Mouse (Mus musculus) spleen, postnatal 14 days (tissue): ENCODE measurements around the gene Ikzf3.

Experiments
- DNase-seq, 2 experiments: peaks; one replicate each; pipeline ENCODE4 v3.0.0; 2021 to 2022; ENCODE audit warnings: low spot score in 2 of 2

Ikzf3 gene

GRCm38 (mm10) chr11:98446562-98447474 is 99.0 kb downstream of the Ikzf3 start:
- no peak for DNase-seq

- no peak for DNase-seq
Measured at GRCm38 (mm10) chr11:98446213-98446561, 99.6 kb downstream of the Ikzf3 start, which contains the start of gene Grb7. TSS of gene Grb7 (plus strand) at chr11:98446394.

- no peak for DNase-seq
Measured at GRCm38 (mm10) chr11:98445679-98446078, 100.2 kb downstream of the Ikzf3 start.

GRCm38 (mm10) chr11:98445238-98445637 is 100.6 kb downstream of the Ikzf3 start:
- DNase-seq = no peak

GRCm38 (mm10) chr11:98443688-98444087 is 102.1 kb downstream of the Ikzf3 start:
- DNase-seq = no peak

GRCm38 (mm10) chr11:98438331-98439158 is 107.3 kb downstream of the Ikzf3 start, which contains the start of gene Mien1:
TSS of gene Mien1 (minus strand) at chr11:98438991.
- peak; percentile 93 to 97 for DNase-seq

GRCm38 (mm10) chr11:98437441-98437840 is 108.4 kb downstream of the Ikzf3 start:
- peak in 1 of 2 experiments; percentile 4 for DNase-seq

- no peak for DNase-seq
Measured at GRCm38 (mm10) chr11:98435723-98436122, 110.1 kb downstream of the Ikzf3 start.

- DNase-seq = no peak
Measured at GRCm38 (mm10) chr11:98431743-98432502, 113.9 kb downstream of the Ikzf3 start.

- no peak for DNase-seq
Measured at GRCm38 (mm10) chr11:98428436-98428835, 117.4 kb downstream of the Ikzf3 start.

GRCm38 (mm10) chr11:98426592-98426991 is 119.2 kb downstream of the Ikzf3 start:
- DNase-seq = no peak

- no peak for DNase-seq
Measured at GRCm38 (mm10) chr11:98418939-98419547, 126.8 kb downstream of the Ikzf3 start.

GRCm38 (mm10) chr11:98418273-98418672 is 127.6 kb downstream of the Ikzf3 start:
- no peak for DNase-seq

GRCm38 (mm10) chr11:98417074-98417473 is 128.8 kb downstream of the Ikzf3 start:
- no peak for DNase-seq
